Mouse (Mus musculus): ENCODE measurements around the gene Slc10a7. TPM values are rescaled to one million over a fixed set of nuclear protein-coding genes. Genes with fewer than 3 reads are reported as not detected.
"Not testable (repeated sequence)": the region's sequence is repeated elsewhere in the genome, so short reads cannot be mapped to it uniquely, and the experiment has no call there.

The Slc10a7 gene
- total RNA-seq, 2 experiments from 2014 or later = 5.3 to 7.1 TPM

- no peak for DNase-seq
- intact Hi-C loops (cut with DNase I) = no loop called here
Measured at GRCm38 (mm10) chr8:78544545-78544944, 35.4 kb downstream of the Slc10a7 start.

- intact Hi-C loops (cut with DNase I) = not testable (repeated sequence)
Measured at GRCm38 (mm10) chr8:78545153-78545817, 36.1 kb downstream of the Slc10a7 start.

DNA sequence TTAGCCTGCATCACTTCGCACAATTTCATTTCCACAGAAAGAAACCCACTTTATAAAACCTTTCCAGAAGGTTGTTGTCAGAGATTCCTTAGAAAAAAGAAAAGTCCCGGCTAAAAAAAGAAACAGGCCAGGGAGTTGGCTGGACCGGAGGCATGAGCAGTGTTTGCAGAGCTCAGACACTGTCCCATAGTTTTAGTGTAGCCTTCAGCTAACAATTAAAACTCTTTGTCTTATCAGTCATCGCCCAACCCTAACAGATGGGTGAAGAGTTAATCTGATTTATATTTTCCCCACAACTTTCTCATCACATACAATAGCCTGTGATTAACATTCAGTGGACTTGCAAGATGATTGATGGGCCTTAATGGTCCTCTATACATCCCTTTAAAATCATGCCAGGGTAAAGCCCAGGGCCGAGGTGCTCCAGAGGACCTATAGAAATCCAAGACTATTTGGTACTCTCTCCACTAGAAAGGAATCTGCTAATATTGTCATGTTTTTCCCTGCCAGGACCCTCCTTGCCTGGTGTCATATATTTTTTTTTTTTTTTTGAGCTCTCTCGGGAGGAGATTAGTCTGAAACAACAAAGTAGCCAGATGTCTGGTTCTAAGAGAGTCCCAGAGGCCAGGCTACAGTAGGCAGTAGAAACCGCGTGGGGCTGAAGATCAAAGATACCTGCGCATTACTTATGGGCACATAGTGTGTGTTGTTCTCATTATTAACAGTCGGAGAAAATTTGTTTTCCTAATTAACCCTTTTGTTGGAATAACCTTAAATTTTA lies 41.0 kb downstream of the Slc10a7 start:
- DNase-seq = no peak
- intact Hi-C loops (cut with DNase I) = loop anchor here (5.0 kb wide), 1 partner anchor 38 kb away; no protein-coding TSS in a partner anchor

More at GRCm38 (mm10) chr8:78545153-78545817, 36.1 kb downstream of the Slc10a7 start:
- not testable (repeated sequence) for DNase-seq

DNA sequence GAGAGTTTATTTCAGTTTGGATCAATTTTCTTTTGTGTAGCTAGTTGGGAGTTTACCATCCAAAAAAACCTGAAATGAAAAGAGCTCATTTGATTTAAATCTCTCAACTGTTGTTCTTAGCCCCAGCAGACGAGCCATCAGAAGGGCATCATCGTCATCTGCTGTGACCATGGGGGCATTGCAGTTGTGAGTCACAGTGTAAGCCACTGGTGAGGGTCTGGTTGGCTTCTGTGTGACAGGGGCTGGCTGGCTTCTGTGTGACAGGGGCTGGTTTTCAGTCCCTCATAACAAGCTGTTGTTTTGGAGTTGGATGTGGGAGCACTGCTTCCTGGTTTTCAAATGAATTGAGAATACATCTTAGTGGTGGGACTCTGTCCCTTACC lies 41.6 kb downstream of the Slc10a7 start:
- no peak for DNase-seq
- intact Hi-C loops (cut with DNase I) = loop anchor here (5.0 kb wide), 1 partner anchor 38 kb away; no protein-coding TSS in a partner anchor

GRCm38 (mm10) chr8:78555817-78556216 lies 46.7 kb downstream of the Slc10a7 start:
- intact Hi-C loops (cut with DNase I) = no loop called here
- DNase-seq = no peak

- intact Hi-C loops (cut with DNase I) = no loop called here
- no peak for DNase-seq
Measured at GRCm38 (mm10) chr8:78556773-78557434, 47.8 kb downstream of the Slc10a7 start.

- intact Hi-C loops (cut with DNase I) = no loop called here
- no peak for DNase-seq
Measured at GRCm38 (mm10) chr8:78561620-78562019, 52.5 kb downstream of the Slc10a7 start.

DNA sequence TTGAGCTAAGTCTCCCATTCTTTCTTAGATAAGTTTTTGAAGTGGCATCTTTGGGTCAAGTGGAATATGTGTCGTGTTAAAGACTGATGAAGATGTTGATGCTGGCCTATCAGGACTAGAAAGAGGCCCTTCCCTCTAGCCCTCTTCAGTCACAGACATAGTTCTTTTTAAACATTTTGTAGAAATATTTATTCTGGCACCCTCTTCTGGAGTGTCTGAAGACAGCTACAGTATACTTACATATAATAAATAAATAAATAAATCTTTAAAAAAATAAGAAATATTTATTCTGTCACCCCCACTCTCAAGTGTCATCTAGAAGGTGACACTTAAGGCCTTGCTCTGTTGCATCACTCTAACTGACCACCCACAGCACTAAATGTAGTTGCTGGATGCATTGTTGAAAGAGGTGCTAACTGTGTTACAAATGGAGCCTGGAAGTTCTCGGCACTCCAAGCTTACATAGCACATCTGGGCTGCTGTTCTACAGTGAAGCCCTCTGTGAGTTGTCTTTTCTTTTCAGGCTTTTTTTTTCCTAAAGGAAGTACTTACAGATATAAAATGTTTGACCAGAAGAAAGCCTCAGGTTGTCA lies 54.4 kb downstream of the Slc10a7 start:
- no peak for DNase-seq
- intact Hi-C loops (cut with DNase I) = no loop called here

- DNase-seq = no peak
- intact Hi-C loops (cut with DNase I) = no loop called here
Measured at GRCm38 (mm10) chr8:78564200-78564599, 55.1 kb downstream of the Slc10a7 start.

GRCm38 (mm10) chr8:78568196-78568595 lies 59.0 kb downstream of the Slc10a7 start:
- no peak for DNase-seq
- intact Hi-C loops (cut with DNase I) = no loop called here

DNA sequence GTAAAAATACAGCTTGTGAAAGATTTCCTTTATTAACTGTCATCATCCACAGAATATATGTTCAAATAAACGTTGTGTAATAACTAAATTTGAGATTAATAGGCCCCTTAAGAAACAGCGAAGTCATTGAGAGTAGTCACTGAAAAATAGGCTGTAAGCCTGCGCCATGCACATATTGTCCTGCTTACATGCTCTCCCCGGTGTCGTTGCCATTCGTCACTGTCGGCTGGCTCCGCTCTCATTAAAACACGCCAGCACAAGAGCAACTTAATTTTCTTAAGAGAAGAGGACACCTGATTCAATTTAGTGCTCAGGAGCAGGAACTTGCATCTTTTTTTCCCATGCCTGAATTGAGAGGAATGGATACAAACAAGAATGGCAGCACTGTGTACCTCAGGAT lies 62.4 kb downstream of the Slc10a7 start:
- intact Hi-C loops (cut with DNase I) = no loop called here
- no peak for DNase-seq

DNA sequence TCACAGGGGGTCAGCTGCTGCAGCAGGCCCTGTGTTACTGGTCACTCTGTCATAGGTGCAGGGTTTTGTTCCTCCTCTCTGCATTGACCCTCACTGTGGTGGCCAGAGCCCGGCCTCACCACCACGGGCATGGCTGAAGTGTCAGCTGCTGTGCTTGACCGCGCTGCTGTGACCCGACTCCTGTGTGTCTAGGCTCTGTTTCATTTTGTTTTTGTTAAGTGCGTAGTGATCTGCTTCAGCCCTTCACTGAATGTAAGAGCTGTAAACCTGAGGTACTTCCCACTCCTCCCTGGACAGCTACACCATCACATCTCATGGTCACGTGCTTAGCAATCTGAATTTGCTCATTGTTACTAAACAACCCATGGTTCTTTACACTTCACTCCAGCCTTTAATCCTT lies 65.1 kb downstream of the Slc10a7 start:
- intact Hi-C loops (cut with DNase I) = no loop called here
- no peak for DNase-seq

DNA sequence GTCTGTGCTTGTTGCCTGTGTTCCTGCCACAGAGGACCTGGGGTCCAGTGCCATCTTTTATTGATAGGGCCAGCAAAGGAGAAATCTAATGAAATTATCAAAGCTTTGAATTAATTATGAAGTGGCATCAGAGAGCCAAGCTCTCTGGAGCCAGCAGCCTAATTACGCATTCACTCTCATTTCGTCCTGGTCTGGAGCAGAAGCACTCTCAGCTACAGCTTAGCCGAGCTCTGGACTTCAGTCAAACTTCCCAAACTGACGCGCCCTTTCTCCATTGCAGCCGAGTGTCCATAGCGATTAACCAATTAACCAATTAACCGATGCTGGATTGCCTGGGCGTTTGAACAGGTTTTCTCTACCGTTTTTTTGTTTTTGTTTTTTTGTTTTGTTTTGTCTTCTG lies 68.4 kb downstream of the Slc10a7 start:
- no peak for DNase-seq
- intact Hi-C loops (cut with DNase I) = no loop called here

GRCm38 (mm10) chr8:78578036-78578435 lies 68.9 kb downstream of the Slc10a7 start:
- intact Hi-C loops (cut with DNase I) = no loop called here

GRCm38 (mm10) chr8:78584011-78584776 lies 75.0 kb downstream of the Slc10a7 start:
- intact Hi-C loops (cut with DNase I) = loop anchor here (2.0 kb wide), 1 partner anchor 39 kb away; no protein-coding TSS in a partner anchor

More at GRCm38 (mm10) chr8:78578036-78578435, 68.9 kb downstream of the Slc10a7 start:
- no peak for DNase-seq

GRCm38 (mm10) chr8:78584863-78585262 lies 75.7 kb downstream of the Slc10a7 start:
- intact Hi-C loops (cut with DNase I) = loop anchor here (2.0 to 5.0 kb wide), 2 partner anchors 38 to 62 kb away; no protein-coding TSS in a partner anchor
- DNase-seq = peak in 1 of 2 experiments; percentile 7

More at GRCm38 (mm10) chr8:78584011-78584776, 75.0 kb downstream of the Slc10a7 start:
- no peak for DNase-seq

DNA sequence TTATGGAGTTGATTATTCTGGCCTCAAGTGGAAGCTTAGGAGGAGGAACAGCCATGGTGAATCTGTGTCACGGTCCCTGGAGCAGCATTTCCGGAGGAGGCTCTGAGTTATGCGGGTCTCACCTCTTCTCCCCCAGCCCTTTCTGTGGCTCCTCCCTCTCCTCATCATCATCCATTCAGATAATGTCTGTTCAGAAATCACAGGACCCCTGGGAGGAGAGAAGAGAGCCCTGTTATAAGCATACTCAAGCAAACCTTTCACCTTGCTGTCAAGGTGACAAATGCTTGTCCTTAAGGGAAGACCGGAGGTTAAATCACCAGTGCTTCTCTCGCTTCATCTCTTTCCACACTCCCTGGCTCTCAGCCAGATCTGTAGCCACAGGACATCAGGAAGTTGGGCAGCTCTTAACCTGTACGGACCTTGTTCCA lies 86.3 kb downstream of the Slc10a7 start:
- no peak for DNase-seq
- intact Hi-C loops (cut with DNase I) = no loop called here

DNA sequence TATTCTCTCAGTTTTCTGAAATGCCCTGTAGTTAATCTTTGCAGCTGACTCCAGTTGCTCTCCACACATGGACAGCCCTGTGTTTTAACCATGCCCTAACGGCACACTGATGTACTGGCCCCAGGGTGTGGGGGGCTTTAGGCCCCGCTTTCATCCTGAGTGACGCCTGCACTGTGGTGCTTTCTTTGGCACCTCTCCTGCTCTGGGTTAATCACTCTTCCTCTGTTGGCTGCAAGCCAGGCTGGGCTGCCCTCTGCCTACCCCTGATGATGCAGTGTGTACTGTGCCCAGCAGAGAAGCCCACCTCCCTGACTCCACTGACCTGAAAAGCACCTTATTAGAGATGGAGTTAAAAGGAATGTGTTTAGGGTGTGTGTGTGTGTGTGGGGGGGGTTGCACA lies 89.1 kb downstream of the Slc10a7 start:
- DNase-seq = no peak
- intact Hi-C loops (cut with DNase I) = no loop called here

- intact Hi-C loops (cut with DNase I) = no loop called here
- no peak for DNase-seq
Measured at GRCm38 (mm10) chr8:78603084-78603483, 93.9 kb downstream of the Slc10a7 start.

GRCm38 (mm10) chr8:78604426-78604825 lies 95.3 kb downstream of the Slc10a7 start:
- no peak for DNase-seq
- intact Hi-C loops (cut with DNase I) = no loop called here
